Mouse (Mus musculus) ovary, adult 10 weeks (tissue): ENCODE measurements around the gene Srp54a. TPM values are rescaled to one million over a fixed set of nuclear protein-coding genes. Genes with fewer than 3 reads are reported as not detected.

Experiments used
- polyA plus RNA-seq: library from polyadenylated mRNA; stranded (reverse); fragments of 350-450 nt; fragmentation: Illumina TruSeq; extraction: RNeasy Lipid Tissue Mini Kit (QIAGEN cat#74804); gene quantifications from one replicate; pipeline ENCODE4 v1.2.3, GENCODE M21; 2014

The Srp54a gene
- polyA plus RNA-seq: 1,152 TPM

DNA sequence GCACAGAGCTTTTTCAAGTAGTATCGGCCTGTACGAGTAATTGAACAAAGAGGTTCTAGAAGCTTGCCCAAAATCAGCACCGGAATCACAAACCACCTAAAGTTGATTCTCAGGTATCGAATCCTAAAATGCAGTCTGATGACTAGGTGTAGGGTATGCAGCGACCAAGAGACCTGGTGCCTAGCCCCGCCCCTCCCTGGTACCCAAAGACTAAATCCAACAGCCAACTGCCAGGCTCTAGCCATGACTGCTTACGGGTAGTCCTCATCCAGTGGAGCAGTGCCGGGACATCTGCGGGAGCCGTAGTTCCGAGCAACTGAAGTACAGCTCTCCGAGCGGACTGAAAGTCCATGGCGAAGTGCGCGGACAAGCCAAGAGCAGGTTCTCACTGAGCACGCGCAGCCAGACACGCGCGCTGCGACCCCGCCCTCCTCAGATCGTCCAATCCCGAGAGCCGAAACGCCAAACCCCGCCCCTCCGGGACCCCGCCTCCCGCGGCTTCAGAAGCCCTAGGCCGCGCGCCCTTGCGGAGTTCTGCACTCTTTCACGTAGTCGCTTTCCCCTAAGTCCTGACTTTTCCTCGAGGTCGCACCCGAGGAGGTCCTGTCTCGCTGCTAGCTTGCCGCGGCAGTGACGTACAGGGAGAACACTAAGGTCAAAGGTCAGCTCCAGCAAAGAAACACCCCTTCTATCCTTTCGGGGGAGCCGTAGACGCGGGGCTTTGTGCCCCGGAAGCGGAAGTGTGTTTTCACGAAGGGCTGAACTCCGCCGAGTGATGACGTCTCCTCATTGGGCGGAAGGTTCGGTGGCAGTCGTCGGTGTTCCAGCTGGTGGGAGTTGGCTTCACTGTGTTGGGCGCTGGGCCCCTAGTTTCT, at the start of gene Srp54a, which contains the start of gene 2700097O09Rik:
TSS of gene Srp54a (plus strand) at position 537 of the 875 bp plus-strand sequence.
TSS of gene 2700097O09Rik (minus strand) at position 385 of the 875 bp plus-strand sequence.

DNA sequence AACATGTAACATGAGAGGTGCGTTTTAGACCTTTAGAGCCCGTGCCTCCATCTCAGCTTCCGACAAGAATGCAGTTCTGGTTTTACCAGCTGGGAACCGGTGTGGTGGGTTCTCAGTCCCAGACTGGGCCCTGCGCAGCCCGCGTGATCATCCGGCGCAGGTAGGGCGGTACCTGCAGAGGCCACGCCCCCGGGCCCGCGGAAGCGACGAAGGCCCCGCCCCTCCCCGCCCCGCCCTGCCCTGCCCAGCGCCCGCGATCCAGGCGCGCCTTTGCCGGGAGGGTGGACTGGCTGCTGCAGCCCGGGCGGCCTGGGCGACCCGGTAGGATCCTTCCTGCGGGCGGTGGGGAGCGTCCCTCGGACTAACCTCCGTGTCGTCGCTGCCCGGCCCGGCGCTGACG, 44.2 kb downstream of the Srp54a start, which contains the start of gene Fam177a:
TSS of gene Fam177a (plus strand) at position 228 of the 400 bp plus-strand sequence.

DNA sequence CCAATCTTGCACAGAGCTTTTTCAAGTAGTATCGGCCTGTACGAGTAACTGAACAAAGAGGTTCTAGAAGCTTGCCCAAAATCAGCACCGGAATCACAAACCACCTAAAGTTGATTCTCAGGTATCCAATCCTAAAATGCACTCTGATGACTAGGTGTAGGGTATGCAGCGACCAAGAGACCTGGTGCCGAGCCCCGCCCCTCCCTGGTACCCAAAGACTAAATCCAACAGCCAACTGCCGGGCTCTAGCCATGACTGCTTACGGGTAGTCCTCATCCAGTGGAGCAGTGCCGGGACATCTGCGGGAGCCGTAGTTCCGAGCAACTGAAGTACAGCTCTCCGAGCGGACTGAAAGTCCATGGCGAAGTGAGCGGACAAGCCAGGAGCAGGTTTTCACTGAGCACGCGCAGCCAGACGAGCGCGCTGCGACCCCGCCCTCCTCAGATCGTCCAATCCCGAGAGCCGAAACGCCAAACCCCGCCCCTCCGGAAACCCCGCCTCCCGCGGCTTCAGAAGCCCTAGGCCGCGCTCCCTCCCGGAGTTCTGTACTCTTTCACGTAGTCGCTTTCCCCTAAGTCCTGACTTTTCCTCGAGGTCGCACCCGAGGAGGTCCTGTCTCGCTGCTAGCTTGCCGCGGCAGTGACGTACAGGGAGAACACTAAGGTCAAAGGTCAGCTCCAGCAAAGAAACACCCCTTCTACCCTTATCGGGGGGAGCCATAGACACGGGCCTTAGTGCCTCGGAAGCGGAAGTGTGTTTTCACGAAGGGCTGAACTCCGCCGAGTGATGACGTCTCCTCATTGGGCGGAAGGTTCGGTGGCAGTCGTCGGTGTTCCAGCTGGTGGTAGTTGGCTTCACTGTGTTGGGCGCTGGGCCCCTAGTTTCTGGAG, 74.7 kb downstream of the Srp54a start, which contains the start of gene Srp54b:
TSS of gene Srp54b (plus strand) at position 546 of the 890 bp plus-strand sequence.

Other genes starting within 250 kb of the Srp54a start
- 667 TPM for gene Cfl2, start 217.4 kb upstream of the Srp54a start, polyA plus RNA-seq
- gene Gm20403, start 93.7 kb upstream of the Srp54a start, polyA plus RNA-seq: not detected
- gene Baz1a, start 65.9 kb upstream of the Srp54a start, polyA plus RNA-seq: 27.1 TPM
- gene 2700097O09Rik, start 152 bp upstream of the Srp54a start, polyA plus RNA-seq: 22.4 TPM
- not detected for gene Fam177a, start 44.2 kb downstream of the Srp54a start, polyA plus RNA-seq
- 3.0 TPM for gene Srp54b, start 74.8 kb downstream of the Srp54a start, polyA plus RNA-seq
- gene 1700047I17Rik2, start 119.3 kb downstream of the Srp54a start, polyA plus RNA-seq: 35.0 TPM
- 316 TPM for gene Srp54c, start 149.9 kb downstream of the Srp54a start, polyA plus RNA-seq
- gene 1110008L16Rik, start 219.3 kb downstream of the Srp54a start, polyA plus RNA-seq: 43.1 TPM
- gene Ppp2r3c, start 222.7 kb downstream of the Srp54a start, polyA plus RNA-seq: 38.3 TPM